Mouse (Mus musculus) limb, embryonic 11.5 days (tissue): ENCODE data around the gene G6pc. TPM values are rescaled to one million over a fixed set of nuclear protein-coding genes. Genes with fewer than 3 reads are reported as not detected.

Experiments used
- ATAC-seq: fragments of 200-750 bp; cut with Nextera tagmentation; 2 replicates; pipeline ENCODE4 v1.8.0; 2017; ENCODE audit warnings: low read depth; ENCODE audit not compliant: insufficient number of reproducible peaks, low FRiP score, low TSS enrichment
- DNase-seq: peaks from one replicate; pipeline ENCODE4 v3.0.0-alpha.2; 2015; ENCODE audit warnings: low spot score
- H3K27ac ChIP-seq: fragments of 300-500 bp; sonication (generic); replicated peaks from 2 replicates; pipeline ENCODE4 v1.5.1; 2014; ENCODE audit warnings: low read depth, mild to moderate bottlenecking, low read length
- H3K27me3 ChIP-seq: fragments of 300-500 bp; sonication (generic); 2 replicates; pipeline ENCODE4 v1.6.1; 2014; ENCODE audit warnings: mild to moderate bottlenecking, low read length, mixed read lengths; ENCODE audit not compliant: control insufficient read depth, insufficient read depth
- H3K36me3 ChIP-seq: fragments of 300-500 bp; sonication (generic); 2 replicates; pipeline ENCODE4 v1.6.1; 2014; ENCODE audit warnings: mild to moderate bottlenecking, low read length, moderate library complexity, mixed read lengths; ENCODE audit not compliant: control insufficient read depth, insufficient read depth
- H3K4me1 ChIP-seq: fragments of 300-500 bp; sonication (generic); 2 replicates; pipeline ENCODE4 v1.6.1; 2014; ENCODE audit warnings: low read length, mixed read lengths; ENCODE audit not compliant: control insufficient read depth, insufficient read depth
- H3K4me2 ChIP-seq: fragments of 300-500 bp; sonication (generic); 2 replicates; pipeline ENCODE4 v1.6.1; 2014; ENCODE audit warnings: low read depth, mild to moderate bottlenecking, moderate library complexity; ENCODE audit not compliant: severe bottlenecking
- H3K4me3 ChIP-seq: fragments of 300-500 bp; sonication (generic); 2 replicates; pipeline ENCODE4 v1.5.1; 2014; ENCODE audit warnings: low read depth, low read length
- H3K9ac ChIP-seq: fragments of 300-500 bp; sonication (generic); 2 replicates; pipeline ENCODE4 v1.6.1; 2014; ENCODE audit warnings: mild to moderate bottlenecking, low read length
- H3K9me3 ChIP-seq: fragments of 300-500 bp; sonication (generic); 2 replicates; pipeline ENCODE4 v1.6.1; 2016; ENCODE audit warnings: low read length; ENCODE audit not compliant: control insufficient read depth
- WGBS: fragments of 180-500 bp; shearing (Covaris S2); extraction: QIAGEN DNeasy Blood & Tissue Kit; methylation state at CpG from one replicate; pipeline ENCODE4 v1.1.7; 2014; 5-methylcytosine and 5-hydroxymethylcytosine counted together
- polyA plus RNA-seq: library from polyadenylated mRNA; unstranded; fragments of >200 nt; fragmentation: Nextera tagmentation; extraction: Ambion mirVana; gene quantifications from 2 replicates; pipeline ENCODE4 v1.2.1, GENCODE M21; 2014

G6pc gene
- polyA plus RNA-seq, 1 experiment from 2014 or later = not detected

GRCm38 (mm10) chr11:101416433-101417100, 49.2 kb downstream of the G6pc start:
- Histone ChIP-seq H3K36me3 (peaks cover 9% of the 10 kb centered on the region; the same call in 1 of the 2 replicates), H3K9me3 (no peaks in the 10 kb centered on the region), H3K4me1 (no peaks in the 10 kb centered on the region), H3K4me3 (peak overlapping the region; percentile 86), H3K27ac (no peak overlapping the region), H3K4me2 (peak overlapping the region; percentile 62), H3K27me3 (no peaks in the 10 kb centered on the region), H3K9ac (peak overlapping the region; percentile 90)
- WGBS = 3% methylated on average over 11 of the region's 11 CpGs
- DNase-seq (peak; percentile 28), ATAC-seq (no peak)

- DNase-seq (peak; percentile 95), ATAC-seq (peak; percentile 74; the same call in 1 of the 2 replicates)
- Histone ChIP-seq H3K4me3 (peak within 1 kb of the TSS; percentile 86), H3K36me3 (peaks cover 8% of the 10 kb centered on the region; the same call in 1 of the 2 replicates), H3K9me3 (no peaks in the 10 kb centered on the region), H3K4me1 (no peaks in the 10 kb centered on the region), H3K27me3 (no peaks in the 10 kb centered on the region), H3K4me2 (peak within 1 kb of the TSS; percentile 62), H3K9ac (peak within 1 kb of the TSS; percentile 90), H3K27ac (no peak within 1 kb of the TSS)
- WGBS = under 1% methylated on average over 45 of the region's 45 CpGs
Measured at GRCm38 (mm10) chr11:101417101-101417855, 49.9 kb downstream of the G6pc start, which contains the start of gene Aarsd1. TSS of gene Aarsd1 (minus strand) at chr11:101417615.

GRCm38 (mm10) chr11:101418991-101419390, 51.6 kb downstream of the G6pc start:
- DNase-seq = no peak
- Histone ChIP-seq H3K4me3 (no peak overlapping the region), H3K36me3 (no peaks in the 10 kb centered on the region), H3K27me3 (no peaks in the 10 kb centered on the region), H3K27ac (no peak overlapping the region), H3K4me2 (no peak overlapping the region), H3K9ac (no peak overlapping the region), H3K4me1 (no peaks in the 10 kb centered on the region), H3K9me3 (no peaks in the 10 kb centered on the region)
- no peak for ATAC-seq
- 59% methylated on average over 6 of the region's 6 CpGs for WGBS

- DNase-seq = no peak
Measured at GRCm38 (mm10) chr11:101419610-101420009, 52.2 kb downstream of the G6pc start.

GRCm38 (mm10) chr11:101420148-101420547, 52.8 kb downstream of the G6pc start:
- Histone ChIP-seq H3K4me2 (no peak overlapping the region), H3K9me3 (no peaks in the 10 kb centered on the region), H3K27me3 (no peaks in the 10 kb centered on the region), H3K27ac (no peak overlapping the region), H3K9ac (no peak overlapping the region), H3K36me3 (no peaks in the 10 kb centered on the region), H3K4me3 (no peak overlapping the region), H3K4me1 (no peaks in the 10 kb centered on the region)
- no peak for DNase-seq
- ATAC-seq = no peak
- WGBS = 88% methylated on average over 5 of the region's 5 CpGs

More at GRCm38 (mm10) chr11:101419610-101420009, 52.2 kb downstream of the G6pc start:
- Histone ChIP-seq H3K9me3 (no peaks in the 10 kb centered on the region), H3K9ac (no peak overlapping the region), H3K36me3 (no peaks in the 10 kb centered on the region), H3K4me3 (no peak overlapping the region), H3K4me2 (no peak overlapping the region), H3K27ac (no peak overlapping the region), H3K4me1 (no peaks in the 10 kb centered on the region), H3K27me3 (no peaks in the 10 kb centered on the region)
- 19% methylated on average over 3 of the region's 3 CpGs for WGBS
- no peak for ATAC-seq

- 6% methylated on average over 23 of the region's 23 CpGs for WGBS
- H3K4me3 ChIP-seq = peak within 1 kb of the TSS; percentile 98
Measured at GRCm38 (mm10) chr11:101424105-101424851, 56.9 kb downstream of the G6pc start, which contains the start of gene Gm27029. TSS of gene Gm27029 (minus strand) at chr11:101424796.

GRCm38 (mm10) chr11:101424925-101425813, 57.8 kb downstream of the G6pc start, which contains the start of the genes Rundc1 and Ptges3l:
TSS of gene Rundc1 (plus strand) at chr11:101425085.
TSS of gene Ptges3l (minus strand) at chr11:101425333.
- Histone ChIP-seq H3K9me3 (no peaks in the 10 kb centered on the region), H3K9ac (peak within 1 kb of the TSS; percentile 78), H3K4me2 (peak within 1 kb of the TSS; percentile 96), H3K27ac (peak within 1 kb of the TSS; percentile 52; the same call in 1 of the 2 replicates), H3K27me3 (no peaks in the 10 kb centered on the region), H3K4me3 (peak within 1 kb of the TSS; percentile 98), H3K36me3 (peaks cover 3% of the 10 kb centered on the region; the same call in 1 of the 2 replicates), H3K4me1 (0 out of 2 replicates have a peak, but pooled peaks cover 7% of the 10 kb centered on the region)
- DNase-seq (peak; percentile 100), ATAC-seq (peak; percentile 92)
- WGBS = under 1% methylated on average over 80 of the region's 81 CpGs

More at GRCm38 (mm10) chr11:101424105-101424851, 56.9 kb downstream of the G6pc start, which contains the start of gene Gm27029:
- H3K27me3 ChIP-seq = no peaks in the 10 kb centered on the region
- H3K4me2 ChIP-seq = peak within 1 kb of the TSS; percentile 96
- H3K9me3 ChIP-seq = no peaks in the 10 kb centered on the region
- peak within 1 kb of the TSS; percentile 78 for H3K9ac ChIP-seq
- peak within 1 kb of the TSS; percentile 52; the same call in 1 of the 2 replicates for H3K27ac ChIP-seq
- DNase-seq (no peak), ATAC-seq (peak; percentile 53; the same call in 1 of the 2 replicates)
- 0 out of 2 replicates have a peak, but pooled peaks cover 7% of the 10 kb centered on the region for H3K4me1 ChIP-seq
- peaks cover under 1% of the 10 kb centered on the region; the same call in 1 of the 2 replicates for H3K36me3 ChIP-seq
